Mouse (Mus musculus): ENCODE measurements around the gene Rsrc1.

GRCm38 (mm10) chr3:67375063-67375462 is 393.9 kb downstream of the Rsrc1 start, which contains the start of gene Gm17402:
- no peak for TF ChIP-seq ZC3H11A (IDR thresholded peaks at IDR 0.05; ENCODE audit: borderline replicate concordance, low read depth, low read length)
- TF ChIP-seq CHD2 (IDR thresholded peaks at IDR 0.05; ENCODE audit: low read depth, low read length) = no peak

Measured in ES-E14 (cell line).